Mouse (Mus musculus) G1E (cell line): ENCODE measurements around the gene Klrg1.

Experiments used
- CTCF ChIP-seq: IDR thresholded peaks from 2 replicates; pipeline ENCODE4 v1.5.1; 2012; ENCODE audit warnings: low read depth, low read length, inconsistent platforms, mixed read lengths
- GATA1 ChIP-seq: IDR thresholded peaks from 2 replicates; pipeline ENCODE4 v1.6.1; 2012; ENCODE audit warnings: borderline replicate concordance, low read length, inconsistent platforms, mixed read lengths

- TF ChIP-seq CTCF (no peak), GATA1 (no peak)
These were observed 13.5 kb downstream of the Klrg1 start for GRCm38 (mm10) chr6:122269170-122269569.
